Mouse (Mus musculus) stomach, postnatal 0 days (tissue): ENCODE results near the gene Hacl1. TPM values are rescaled to one million over a fixed set of nuclear protein-coding genes. Genes with fewer than 3 reads are reported as not detected.

Source experiments
- ATAC-seq: fragments of 200-750 bp; cut with Nextera tagmentation; 2 replicates; pipeline ENCODE4 v1.8.0; 2017; ENCODE audit not compliant: low FRiP score, low TSS enrichment
- DNase-seq: peaks from one replicate; pipeline ENCODE4 v3.0.0-alpha.2; 2016; ENCODE audit warnings: low spot score
- H3K27ac ChIP-seq: fragments of 300-500 bp; sonication (generic); replicated peaks from 2 replicates; pipeline ENCODE4 v1.5.1; 2014; ENCODE audit warnings: mild to moderate bottlenecking, control low read depth
- H3K27me3 ChIP-seq: fragments of 300-500 bp; sonication (generic); 2 replicates; pipeline ENCODE4 v1.6.1; 2014; ENCODE audit warnings: low read length; ENCODE audit not compliant: control insufficient read depth, insufficient read depth
- H3K36me3 ChIP-seq: fragments of 300-500 bp; sonication (generic); 2 replicates; pipeline ENCODE4 v1.6.1; 2014; ENCODE audit warnings: low read length, mixed read lengths; ENCODE audit not compliant: control insufficient read depth, insufficient read depth
- H3K4me1 ChIP-seq: fragments of 300-500 bp; sonication (generic); replicated peaks from 2 replicates; pipeline ENCODE4 v1.6.1; 2014; ENCODE audit warnings: antibody characterized with exemption; ENCODE audit not compliant: control insufficient read depth, insufficient read depth
- H3K4me2 ChIP-seq: fragments of 300-500 bp; sonication (generic); replicated peaks from 2 replicates; pipeline ENCODE4 v1.6.1; 2014; ENCODE audit warnings: low read depth, mild to moderate bottlenecking, control low read depth, moderate library complexity
- H3K4me3 ChIP-seq: fragments of 300-500 bp; sonication (generic); 2 replicates; pipeline ENCODE4 v1.5.1; 2014; ENCODE audit warnings: low read depth, low read length, control low read depth
- H3K9ac ChIP-seq: fragments of 300-500 bp; sonication (generic); 2 replicates; pipeline ENCODE4 v1.6.1; 2014; ENCODE audit warnings: mild to moderate bottlenecking, low read length, control low read depth, mixed read lengths
- H3K9me3 ChIP-seq: fragments of 300-500 bp; sonication (generic); 2 replicates; pipeline ENCODE4 v1.6.1; 2016; ENCODE audit warnings: low read length; ENCODE audit not compliant: control insufficient read depth
- CTCF ChIP-seq: IDR thresholded peaks from 2 replicates; pipeline ENCODE4 v1.5.1; 2016; ENCODE audit warnings: antibody characterized with exemption, low read depth, mild to moderate bottlenecking, moderate library complexity
- EP300 ChIP-seq: optimal IDR thresholded peaks from 2 replicates; pipeline ENCODE3; 2016; ENCODE audit warnings: antibody characterized with exemption
- WGBS: fragments of 180-500 bp; shearing (Covaris S2); extraction: QIAGEN DNeasy Blood & Tissue Kit; methylation state at CpG from one replicate; pipeline ENCODE4 v1.1.7; 2014; 5-methylcytosine and 5-hydroxymethylcytosine counted together
- polyA plus RNA-seq: library from polyadenylated mRNA; unstranded; fragments of >200 nt; fragmentation: Nextera tagmentation; extraction: Ambion mirVana; gene quantifications from 2 replicates; pipeline ENCODE4 v1.2.1, GENCODE M21; 2015

Gene Hacl1
- polyA plus RNA-seq, 1 experiment from 2014 or later: 10.9 TPM

GRCm38 (mm10) chr14:31596408-31596807, 44.7 kb downstream of the Hacl1 start:
- no peak overlapping the region for H3K4me3 ChIP-seq
- H3K9ac ChIP-seq: no peak overlapping the region
- no peaks in the 10 kb centered on the region for H3K4me1 ChIP-seq
- H3K9me3 ChIP-seq: no peaks in the 10 kb centered on the region
- DNase-seq (no peak), ATAC-seq (no peak)
- H3K36me3 ChIP-seq: no peaks in the 10 kb centered on the region
- no peak overlapping the region for H3K4me2 ChIP-seq
- H3K27me3 ChIP-seq: no peaks in the 10 kb centered on the region
- 62% methylated on average over 7 of the region's 7 CpGs for WGBS
- no peak overlapping the region for H3K27ac ChIP-seq
- TF ChIP-seq CTCF (no peak), EP300 (no peak)

GRCm38 (mm10) chr14:31594693-31595092, 46.4 kb downstream of the Hacl1 start:
- WGBS: 72% methylated on average over 3 of the region's 3 CpGs
- no peak overlapping the region for H3K4me2 ChIP-seq
- DNase-seq: no peak
- H3K9me3 ChIP-seq: no peaks in the 10 kb centered on the region
- H3K27ac ChIP-seq: no peak overlapping the region
- no peak overlapping the region for H3K4me3 ChIP-seq
- no peak for TF ChIP-seq CTCF
- TF ChIP-seq EP300: no peak
- no peak overlapping the region for H3K9ac ChIP-seq
- H3K36me3 ChIP-seq: no peaks in the 10 kb centered on the region
- no peak for ATAC-seq
- H3K4me1 ChIP-seq: no peaks in the 10 kb centered on the region
- no peaks in the 10 kb centered on the region for H3K27me3 ChIP-seq

- 80% methylated on average over 2 of the region's 2 CpGs for WGBS
- no peaks in the 10 kb centered on the region for H3K9me3 ChIP-seq
- H3K4me1 ChIP-seq: no peaks in the 10 kb centered on the region
- H3K4me3 ChIP-seq: no peak overlapping the region
- no peak overlapping the region for H3K4me2 ChIP-seq
- H3K27me3 ChIP-seq: no peaks in the 10 kb centered on the region
- H3K27ac ChIP-seq: no peak overlapping the region
- no peaks in the 10 kb centered on the region for H3K36me3 ChIP-seq
- TF ChIP-seq EP300: no peak
- TF ChIP-seq CTCF: no peak
- no peak overlapping the region for H3K9ac ChIP-seq
- DNase-seq (no peak), ATAC-seq (no peak)
Observed at GRCm38 (mm10) chr14:31593036-31593435, 48.0 kb downstream of the Hacl1 start.

- H3K36me3 ChIP-seq: no peaks in the 10 kb centered on the region
- 85% methylated on average over 3 of the region's 3 CpGs for WGBS
- no peak within 1 kb of the TSS for H3K4me2 ChIP-seq
- H3K27ac ChIP-seq: no peak within 1 kb of the TSS
- no peak within 1 kb of the TSS for H3K4me3 ChIP-seq
- H3K4me1 ChIP-seq: no peaks in the 10 kb centered on the region
- ATAC-seq (no peak), DNase-seq (no peak)
- no peaks in the 10 kb centered on the region for H3K27me3 ChIP-seq
- no peak within 1 kb of the TSS for H3K9ac ChIP-seq
- TF ChIP-seq CTCF: no peak
- no peak for TF ChIP-seq EP300
- H3K9me3 ChIP-seq: no peaks in the 10 kb centered on the region
Observed at GRCm38 (mm10) chr14:31591243-31591642, 49.8 kb downstream of the Hacl1 start, which contains the start of gene Colq. TSS of gene Colq (minus strand) at chr14:31591343.

- Histone ChIP-seq H3K4me3 (no peak overlapping the region), H3K4me2 (no peak overlapping the region), H3K4me1 (no peaks in the 10 kb centered on the region), H3K9me3 (no peaks in the 10 kb centered on the region), H3K27me3 (no peaks in the 10 kb centered on the region), H3K36me3 (no peaks in the 10 kb centered on the region), H3K9ac (no peak overlapping the region), H3K27ac (no peak overlapping the region)
- TF ChIP-seq CTCF (no peak), EP300 (no peak)
- WGBS: 92% methylated on average over 8 of the region's 8 CpGs
- DNase-seq: no peak
- no peak for ATAC-seq
Observed at GRCm38 (mm10) chr14:31586451-31586850, 54.6 kb downstream of the Hacl1 start.

- no peak for ATAC-seq
- H3K27me3 ChIP-seq: no peaks in the 10 kb centered on the region
- no peak overlapping the region for H3K27ac ChIP-seq
- WGBS: 84% methylated on average over 7 of the region's 9 CpGs
- H3K4me3 ChIP-seq: no peak overlapping the region
- H3K36me3 ChIP-seq: no peaks in the 10 kb centered on the region
- DNase-seq: no peak
- no peaks in the 10 kb centered on the region for H3K9me3 ChIP-seq
- H3K9ac ChIP-seq: no peak overlapping the region
- no peaks in the 10 kb centered on the region for H3K4me1 ChIP-seq
- TF ChIP-seq CTCF: no peak
- TF ChIP-seq EP300: no peak
- no peak overlapping the region for H3K4me2 ChIP-seq
Observed at GRCm38 (mm10) chr14:31583082-31583481, 58.0 kb downstream of the Hacl1 start.
